Mouse (Mus musculus) urinary bladder, postnatal 4 days (tissue): ENCODE data around the gene Crocc.

Experiments used
- DNase-seq, 2 experiments: peaks; one replicate each; pipeline ENCODE4 v3.0.0; 2021 to 2022; ENCODE audit warnings: low spot score in 2 of 2

The Crocc gene

DNA sequence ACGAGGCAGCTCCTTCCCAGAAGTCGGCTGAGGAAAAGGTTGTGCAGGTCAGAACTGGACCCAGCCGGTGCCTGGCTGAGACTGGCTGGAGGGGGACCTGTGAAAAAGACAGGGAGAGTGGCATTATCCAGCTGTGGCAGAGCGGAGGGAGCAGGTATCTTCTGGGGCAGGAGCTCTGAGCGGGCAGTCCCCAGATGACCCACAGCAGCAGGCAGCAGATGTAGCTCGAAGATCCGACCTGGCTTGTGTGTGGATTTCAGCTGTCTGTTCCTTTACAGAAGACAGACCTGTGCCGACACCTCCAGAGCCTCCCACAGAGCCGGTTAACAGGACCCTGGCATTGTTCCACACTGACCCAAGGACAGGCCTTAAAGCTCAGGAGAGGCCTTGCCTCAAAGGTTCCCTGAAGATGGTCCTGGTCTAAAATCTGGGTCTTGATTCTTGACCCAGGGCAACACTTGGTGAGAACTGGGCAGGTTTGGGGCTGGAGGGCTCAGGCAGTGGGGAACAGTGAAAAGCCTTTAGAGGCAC, 7.2 kb upstream of the Crocc start:
- DNase-seq = peak in 1 of 2 experiments; percentile 19

DNA sequence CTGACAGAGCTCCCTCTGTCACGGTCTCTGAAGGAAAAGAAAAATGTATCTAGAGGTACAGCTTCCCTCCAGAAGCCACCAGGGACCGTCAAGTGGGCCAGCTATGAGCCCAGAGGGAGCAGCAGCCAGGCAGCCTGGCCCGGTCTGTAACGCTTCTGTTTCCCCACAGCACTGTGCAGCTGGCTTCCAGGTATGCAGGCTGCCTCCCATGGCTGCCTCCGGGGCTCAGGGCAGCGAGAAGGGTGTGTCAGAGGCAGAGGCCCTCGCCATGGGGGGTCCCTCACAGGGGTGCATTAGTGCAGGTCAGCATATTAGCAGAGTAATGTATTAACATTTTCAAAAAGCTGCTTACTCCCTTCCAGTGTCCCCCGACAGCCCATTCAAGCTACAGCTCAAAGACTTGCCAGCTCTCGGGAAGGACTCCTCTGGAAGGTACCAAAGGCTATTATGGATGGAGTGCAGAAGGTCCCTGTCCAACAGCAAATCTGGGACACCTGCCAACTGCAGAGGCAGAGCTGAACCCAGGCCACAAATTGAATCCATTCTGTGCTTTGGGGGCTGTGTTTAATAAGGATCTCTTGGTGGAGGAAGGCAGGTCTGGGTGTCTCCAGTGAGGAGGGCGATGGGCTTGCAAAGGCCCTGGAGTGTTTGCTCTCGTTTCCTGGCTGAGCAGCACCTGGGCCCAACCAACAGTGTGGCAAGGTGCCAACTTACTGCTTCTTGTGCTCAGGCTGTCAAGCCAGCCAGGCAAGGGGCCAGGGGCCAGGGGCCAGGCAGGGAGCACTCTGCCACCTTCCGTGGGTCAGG, 6.6 kb upstream of the Crocc start:
- no peak for DNase-seq

DNA sequence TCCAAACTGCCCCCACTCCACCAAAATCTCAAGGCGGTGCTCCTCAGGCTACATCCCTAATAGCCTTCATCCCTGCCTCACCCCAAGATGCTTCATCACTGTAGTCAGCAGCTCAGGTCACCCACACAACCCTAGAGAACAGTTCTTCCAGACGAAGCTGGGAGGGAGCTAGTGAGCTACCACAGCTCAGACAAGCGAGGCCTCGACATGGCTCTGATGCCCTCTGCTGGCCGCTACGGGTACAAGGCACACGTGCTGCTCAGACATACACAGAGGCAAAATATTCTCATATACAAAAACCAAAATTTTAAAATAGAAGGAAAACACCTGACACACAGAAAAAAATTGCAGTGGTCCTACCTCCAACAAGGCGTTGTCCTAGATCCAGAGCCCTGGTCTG, 4.8 kb upstream of the Crocc start:
- peak; percentile 71 to 85 for DNase-seq

DNA sequence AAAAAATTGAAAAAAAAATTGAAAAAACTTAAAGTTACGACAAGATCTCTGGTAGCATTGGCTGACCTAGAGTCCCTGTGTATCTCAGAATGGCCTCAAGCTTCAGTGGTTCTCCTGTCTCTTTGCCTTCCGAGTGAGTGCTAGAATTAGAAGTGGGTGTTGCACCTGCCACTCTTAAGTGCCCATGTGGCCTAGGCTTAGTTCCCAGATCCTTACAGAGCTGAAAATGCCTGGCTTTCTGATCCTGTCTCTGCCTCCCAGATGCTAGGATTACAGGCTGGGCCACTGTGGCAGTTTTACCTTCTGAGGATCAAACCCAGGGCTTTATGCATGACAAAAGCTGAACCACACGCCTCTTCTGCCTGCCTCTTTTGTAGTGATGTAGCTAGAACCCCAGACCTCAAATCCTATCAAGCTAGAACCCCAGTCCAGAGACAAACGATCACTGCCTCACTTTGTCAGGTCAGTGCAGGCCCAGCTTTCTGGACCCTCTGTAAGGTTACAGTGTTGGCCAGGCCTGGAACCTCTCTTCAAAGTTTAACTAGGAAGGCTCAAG, 3.8 kb upstream of the Crocc start:
- no peak for DNase-seq

DNA sequence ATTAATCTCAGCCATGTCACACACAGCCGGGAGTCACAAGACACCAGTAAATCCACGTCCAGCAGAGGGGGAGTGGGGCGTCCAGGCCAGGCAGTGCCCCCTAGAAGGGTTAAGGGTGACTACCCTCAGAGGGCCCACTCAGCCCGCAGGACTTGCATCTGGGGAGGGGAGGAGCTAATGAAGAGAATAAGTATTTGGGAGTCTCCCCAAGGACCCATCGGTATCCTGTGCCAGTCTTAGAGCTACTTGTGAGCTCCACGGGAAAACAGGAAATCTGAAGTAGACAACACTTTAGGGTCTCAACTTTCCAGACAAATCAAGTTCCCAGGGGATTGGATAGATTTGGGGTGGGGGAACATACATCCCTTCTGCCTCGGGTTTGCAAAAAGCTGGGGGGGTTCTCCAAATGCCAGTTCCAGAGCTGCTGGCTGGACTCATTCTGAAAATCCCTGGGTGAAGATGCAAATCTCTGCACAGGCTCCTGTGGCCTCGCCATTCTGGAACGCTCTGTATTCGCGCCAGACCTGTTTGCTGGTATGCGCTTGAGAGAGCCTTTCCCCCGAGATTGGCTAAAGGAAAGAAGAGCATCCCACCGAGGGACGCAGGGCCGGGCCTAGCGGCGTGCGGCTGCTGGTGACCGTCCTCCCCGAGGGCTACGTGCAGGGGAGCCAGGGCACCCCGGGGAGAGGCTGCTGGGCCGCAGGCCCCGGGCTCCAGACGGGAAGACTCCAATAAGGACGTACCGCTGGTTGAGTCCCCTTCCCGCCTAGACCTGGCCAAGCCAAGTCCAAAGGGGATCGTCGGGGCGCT, 529 bp downstream of the Crocc start:
- no peak for DNase-seq

DNA sequence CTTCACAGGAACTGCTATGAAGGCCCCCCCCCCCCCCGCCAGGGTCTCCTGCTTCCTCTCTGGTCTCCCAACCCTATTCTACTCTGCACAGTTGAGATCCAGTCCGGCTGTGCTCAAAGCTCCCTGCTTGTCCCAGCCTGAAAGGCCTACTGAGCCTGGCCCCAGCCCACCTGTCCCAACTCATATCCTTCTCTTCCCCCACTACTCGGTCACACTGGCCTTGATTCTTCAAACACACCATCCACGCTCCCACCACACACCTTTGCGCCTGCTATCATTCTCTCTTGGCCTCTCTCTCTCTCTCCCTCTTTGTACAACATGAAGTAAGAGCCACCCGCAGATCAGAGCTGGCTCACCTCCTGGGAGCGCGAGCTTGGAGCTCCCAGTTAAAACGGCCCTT, 1.5 kb downstream of the Crocc start:
- DNase-seq = no peak

DNA sequence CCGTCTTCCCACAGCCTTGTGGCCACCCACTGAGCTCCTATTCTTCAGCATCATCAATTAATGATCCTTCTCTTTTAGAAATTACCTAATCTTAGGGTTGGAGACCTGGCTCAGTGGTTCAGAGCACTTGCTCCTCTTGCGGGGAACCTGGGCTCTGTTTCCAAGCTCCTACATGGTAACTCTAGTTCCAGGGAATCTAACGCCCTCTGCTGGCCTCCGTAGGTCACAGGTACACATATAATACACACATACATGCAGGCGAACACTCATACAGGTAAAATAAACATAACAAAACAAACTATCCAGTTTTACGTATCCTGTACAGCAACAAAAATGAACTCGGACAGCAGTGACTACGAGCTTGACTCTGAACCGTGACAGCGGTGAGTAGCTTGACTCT, 3.4 kb downstream of the Crocc start:
- no peak for DNase-seq

DNA sequence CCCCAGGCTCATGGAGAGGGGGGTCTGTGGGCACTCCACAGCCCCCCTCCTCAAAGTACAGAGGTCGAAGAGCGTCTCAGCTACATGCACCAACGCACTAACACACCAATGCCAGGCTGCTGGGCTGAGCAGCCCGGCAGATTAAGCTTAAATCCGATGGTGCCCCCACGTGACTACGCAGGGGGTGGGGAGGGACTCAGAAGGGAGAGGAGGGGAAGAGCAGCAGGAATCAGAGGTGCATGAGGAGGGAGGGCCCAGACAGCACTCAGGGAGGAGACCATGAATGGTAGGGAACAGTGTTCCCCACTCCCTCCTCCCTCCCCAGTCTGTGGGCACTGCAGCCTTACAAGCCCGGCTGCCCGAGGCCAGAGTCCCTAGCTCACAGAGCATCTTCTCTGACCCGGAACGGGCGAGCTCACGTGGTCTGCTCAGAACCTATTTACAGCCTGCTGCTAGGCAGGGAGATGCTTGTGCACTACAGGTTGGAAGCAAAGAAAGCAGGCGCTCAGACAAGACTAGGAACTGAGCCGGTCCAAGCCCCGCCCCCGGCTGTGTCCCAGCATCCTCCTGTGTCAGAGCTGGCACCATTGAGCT, 6.7 kb downstream of the Crocc start:
- DNase-seq = no peak

DNA sequence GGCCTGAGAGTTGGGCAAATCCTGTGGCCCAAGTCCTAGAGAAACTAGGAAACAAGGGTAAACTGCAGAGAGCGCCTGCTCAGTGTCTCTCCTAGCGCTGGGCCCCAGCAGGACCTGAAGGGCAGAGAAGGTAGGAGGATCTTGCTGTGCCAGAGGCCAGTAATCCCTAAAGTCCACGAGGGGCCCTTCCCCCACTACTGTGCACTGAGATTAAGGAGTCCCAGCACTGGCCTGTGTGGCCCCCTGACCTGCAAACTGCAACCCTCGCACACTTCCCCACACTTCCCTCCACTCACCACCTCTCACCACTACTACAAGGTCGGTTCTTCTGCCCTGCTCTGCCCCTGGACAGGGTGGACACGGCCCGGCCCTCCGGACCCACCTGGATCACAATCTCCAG, 7.2 kb downstream of the Crocc start:
- no peak for DNase-seq

DNA sequence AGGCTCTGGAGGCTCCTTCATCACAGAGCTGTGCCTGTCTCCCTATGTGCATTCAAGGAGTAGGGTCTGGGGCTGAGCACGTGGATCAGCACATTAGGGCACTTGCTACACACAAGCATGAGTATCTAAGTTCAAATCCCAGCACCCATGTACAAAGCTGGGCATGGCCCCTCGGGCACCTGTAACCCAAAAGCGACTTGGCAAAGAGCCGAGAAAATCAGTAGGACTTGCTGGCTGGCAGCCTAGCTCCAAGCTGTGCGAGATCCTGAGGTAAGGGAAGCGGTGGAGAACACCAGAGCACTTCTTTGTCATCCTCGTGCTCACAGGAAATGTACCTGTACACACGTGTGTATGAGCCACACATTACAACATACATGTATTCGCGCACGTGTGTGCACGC, 7.9 kb downstream of the Crocc start:
- DNase-seq = no peak

DNA sequence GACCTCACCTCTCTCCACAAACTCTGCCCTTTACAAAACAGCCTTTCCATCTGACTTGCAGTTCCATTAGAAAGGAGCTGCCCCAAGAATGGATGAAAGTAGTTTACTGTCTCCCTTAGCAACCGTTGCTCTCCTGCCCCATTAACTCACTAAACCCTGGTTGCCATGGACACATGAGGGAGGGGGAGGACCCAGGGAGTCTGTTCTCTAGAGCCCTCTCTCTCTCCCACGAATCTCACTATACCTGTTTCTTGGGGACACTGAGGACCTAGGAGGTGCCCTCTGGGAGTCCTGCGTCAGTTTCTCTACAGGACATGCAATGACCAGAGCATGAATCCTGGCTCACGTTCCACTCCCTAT, 10.9 kb downstream of the Crocc start:
- DNase-seq = no peak

DNA sequence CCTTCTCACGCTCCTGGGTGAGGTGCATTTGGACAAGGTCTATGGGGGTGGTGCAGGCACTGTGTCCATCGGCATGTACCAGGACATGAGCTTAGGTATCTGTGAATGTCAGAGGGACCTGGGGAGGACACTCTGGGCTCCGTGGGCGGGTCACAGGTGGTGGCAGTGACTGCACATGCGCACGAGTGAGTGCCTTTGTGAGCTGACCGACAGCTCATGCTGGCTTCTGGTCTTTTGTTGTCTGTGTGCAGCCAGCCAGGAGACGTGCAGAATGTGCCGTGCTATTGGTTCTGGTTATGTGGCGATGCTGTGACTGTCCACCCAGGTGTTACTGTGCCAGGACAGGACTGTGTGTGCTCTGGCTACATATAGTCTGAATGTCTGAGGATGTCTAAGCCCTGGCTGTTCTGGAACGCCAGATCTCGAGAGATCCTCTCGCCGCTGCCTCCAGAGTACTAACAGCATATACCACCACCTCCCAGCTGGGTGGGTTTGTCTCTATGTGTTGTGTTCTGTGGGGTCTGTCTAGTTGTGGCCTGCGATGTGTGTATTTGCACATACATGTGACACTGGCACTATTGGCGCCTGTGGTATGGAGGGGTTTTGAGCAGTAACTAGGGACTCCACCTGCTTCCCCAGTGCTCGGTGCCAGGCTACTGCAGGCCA, 11.4 kb downstream of the Crocc start:
- no peak for DNase-seq

DNA sequence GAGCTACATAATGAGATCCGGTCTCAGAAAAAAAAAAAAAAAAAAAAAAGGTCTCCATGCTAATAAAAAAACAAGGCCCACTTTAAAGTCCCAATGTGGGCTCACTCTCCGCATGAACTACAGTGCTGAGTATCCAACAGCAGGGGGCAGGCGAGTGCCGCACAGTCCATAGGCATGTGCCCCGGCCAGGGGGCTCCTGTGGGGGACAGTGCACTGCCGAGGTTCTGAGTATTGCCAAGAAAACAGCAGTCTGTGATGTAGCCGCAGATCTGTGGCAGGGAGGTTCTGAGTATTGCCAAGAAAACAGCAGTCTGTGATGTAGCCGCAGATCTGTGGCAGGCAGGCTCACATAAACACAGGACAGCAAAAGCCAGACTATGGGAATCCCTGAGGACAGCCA, 15.5 kb downstream of the Crocc start:
- DNase-seq = peak; percentile 72 to 80

DNA sequence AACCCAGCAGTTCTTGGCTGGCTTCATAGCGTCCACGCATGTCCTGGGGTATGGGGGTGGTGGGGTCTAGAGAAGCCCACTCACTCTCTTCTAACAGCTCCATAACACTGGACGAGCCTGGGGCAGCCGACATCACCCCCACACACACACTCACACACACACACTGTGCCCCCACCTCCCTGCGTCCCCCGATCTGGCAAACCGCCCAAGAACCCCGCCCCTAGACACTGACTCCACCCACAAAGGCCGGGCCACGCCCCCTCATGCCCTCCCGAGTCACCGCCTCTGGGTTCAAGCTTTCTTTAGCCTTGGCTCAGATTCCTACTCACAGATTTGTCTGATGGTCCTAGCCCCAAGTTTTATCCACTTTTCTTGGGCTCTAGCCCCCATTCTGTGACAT, 19.2 kb downstream of the Crocc start:
- no peak for DNase-seq

DNA sequence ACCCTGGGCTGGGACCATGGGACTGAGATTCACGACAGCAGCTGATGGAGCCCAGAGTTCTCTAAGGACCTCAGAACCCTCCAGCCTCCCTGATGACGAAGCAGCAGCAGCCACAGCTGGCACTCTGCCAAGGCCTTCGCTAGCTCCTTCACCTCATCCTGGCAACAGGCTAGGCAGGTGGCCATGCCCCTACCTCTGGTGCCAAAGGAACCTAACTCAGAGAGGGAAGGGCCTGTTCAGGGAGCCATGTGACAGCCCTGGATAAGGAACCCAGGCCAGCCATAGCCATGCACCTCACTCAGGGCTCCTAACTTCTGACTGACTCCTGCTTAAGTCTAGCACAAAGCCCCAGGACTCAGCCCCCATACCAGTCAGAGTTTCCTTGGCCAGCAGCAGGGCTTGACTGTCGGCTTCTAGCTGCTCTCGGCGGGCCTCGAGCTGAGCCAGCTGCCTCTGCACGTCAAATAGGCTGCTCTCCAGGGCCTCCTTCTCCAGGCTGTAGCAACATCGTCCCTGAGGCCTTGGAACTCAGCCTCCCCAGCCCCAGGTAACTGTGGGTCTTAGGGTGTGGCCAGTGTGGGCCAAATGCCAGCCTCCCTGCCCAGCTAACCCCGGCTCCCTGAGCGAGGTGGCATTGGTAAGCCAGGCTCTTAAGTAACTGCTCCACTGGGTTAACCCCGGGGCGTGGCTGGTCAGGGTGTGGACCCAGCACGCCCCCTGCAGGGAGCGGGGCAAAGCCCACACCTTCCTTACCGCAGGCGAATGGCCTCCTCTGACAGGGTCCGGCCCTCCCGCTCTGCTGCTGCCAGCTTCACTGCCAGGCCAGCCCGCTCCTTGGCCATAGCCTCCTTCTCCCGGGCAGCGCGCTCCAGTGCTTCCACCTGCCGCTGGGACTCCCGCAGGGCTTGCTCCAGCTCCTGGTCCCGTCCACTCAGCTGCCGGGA, 26.5 kb downstream of the Crocc start:
- no peak for DNase-seq

DNA sequence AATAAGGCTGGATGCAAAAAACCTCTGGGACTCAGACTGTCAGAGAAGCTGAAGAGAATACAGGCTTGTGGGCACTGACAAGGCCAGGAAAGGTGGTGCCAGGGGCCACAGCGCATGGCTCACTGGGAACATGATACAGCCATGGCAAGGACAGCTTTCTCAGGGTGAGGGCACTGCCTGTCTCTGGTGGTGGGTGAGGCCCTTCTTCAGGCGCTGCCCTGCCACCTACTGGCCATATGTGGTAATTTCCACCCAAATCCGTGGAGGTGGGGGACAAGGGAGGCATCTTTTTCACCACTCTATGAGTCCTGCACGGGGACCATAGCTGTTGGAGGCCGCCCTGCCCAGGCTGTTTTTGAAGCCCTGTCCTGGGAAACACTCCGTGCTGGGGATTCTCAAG, 28.6 kb downstream of the Crocc start:
- peak; percentile 72 to 83 for DNase-seq

DNA sequence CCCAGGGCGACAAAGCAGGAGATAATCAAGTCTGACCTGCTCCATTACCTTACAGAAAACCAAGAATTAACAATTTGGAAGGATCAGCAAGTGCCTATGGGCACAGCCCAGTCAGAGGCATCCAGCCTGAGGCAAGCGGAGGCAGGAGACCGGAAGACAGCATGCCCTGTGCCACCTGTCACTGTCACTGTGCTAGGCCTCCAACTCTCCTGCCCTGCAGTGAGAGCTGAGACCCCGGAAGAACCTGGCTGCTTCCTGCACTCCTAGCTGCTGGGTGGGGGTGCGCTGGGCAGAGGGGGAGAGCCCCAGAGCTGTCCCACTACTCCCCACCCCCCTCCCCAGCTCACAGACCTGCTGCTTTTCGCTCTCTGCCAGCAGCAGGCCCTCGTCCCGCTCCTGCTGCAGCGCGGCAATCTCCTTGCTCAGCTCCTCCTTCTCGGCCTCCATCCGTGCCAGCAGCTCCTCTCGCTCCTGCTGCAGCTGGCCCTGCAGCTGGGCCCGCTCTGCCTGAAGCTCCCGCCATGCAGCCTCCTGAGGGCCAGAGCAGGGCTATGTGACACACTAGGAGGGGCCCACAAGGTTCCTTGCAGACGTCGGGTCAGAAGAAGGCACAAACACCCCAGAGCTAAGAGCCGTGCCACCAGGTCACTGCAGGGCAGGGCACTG, 29.7 kb downstream of the Crocc start:
- DNase-seq = no peak

DNA sequence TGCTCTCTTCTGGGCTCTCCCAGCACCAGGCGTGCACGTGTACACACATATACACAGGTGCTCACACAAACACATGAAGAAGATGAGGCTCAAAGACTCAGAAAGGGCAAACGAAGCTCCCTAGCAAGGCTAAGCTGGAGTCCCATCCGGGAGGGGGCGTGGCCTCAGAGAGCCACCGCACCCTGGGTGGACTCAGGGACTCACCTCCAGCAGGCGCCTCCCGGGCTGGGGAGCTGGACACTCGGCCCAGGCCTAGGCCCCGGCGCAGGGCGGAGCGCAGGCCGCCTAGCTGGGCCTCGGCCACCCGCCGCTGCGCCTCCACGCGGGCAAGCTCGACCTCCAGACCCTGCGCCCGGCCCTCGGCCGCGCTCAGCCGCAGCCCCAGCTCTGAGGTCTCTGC, 35.4 kb downstream of the Crocc start:
- no peak for DNase-seq

DNA sequence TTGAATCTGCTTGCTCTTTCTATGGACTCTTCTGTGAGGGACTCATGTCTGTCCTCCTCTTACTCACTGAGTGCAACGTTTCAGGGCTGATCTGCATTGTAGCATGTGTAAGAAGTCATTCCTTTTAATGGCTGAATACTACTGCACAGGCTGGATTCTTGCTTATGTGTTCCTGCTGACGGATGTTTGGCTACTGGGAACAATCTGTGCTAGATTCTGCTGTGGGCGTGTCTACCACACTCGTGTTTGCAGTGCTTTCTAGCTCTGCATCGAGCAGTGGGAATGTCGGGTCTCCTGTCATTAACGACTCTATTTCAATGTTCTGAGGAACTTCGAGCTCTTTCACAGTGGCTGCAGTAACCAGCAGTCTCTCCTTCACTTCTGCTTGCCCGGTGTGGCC, 36.3 kb downstream of the Crocc start:
- DNase-seq = no peak

DNA sequence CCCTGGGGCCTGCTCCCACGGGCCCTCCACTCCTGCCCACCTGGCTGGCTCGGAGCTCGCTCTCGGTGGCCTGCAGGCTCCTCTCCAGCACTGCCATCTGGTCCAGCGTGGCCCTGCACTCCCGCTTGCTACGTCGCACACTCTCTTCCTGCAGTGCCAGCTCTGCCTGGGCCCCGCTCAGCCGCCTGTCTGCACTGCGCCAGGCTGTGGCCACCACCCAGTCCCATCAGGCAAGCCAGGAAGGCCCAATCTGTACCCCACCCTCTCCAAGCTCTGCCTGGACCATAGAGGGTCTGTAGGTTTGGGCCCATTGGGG, 38.8 kb downstream of the Crocc start:
- no peak for DNase-seq
